Mouse (Mus musculus) kidney, embryonic 16.5 days (tissue): ENCODE measurements at regions not wholly inside any gene's neighbourhood (a gene's known extent, or its start where the extent isn't known, plus 50 kb on each side); places are given as distances from the start of the nearest gene placed in this dataset.
A peak's percentile ranks its signal among the peaks of the same experiment; 100 is the strongest.

Experiments used
- ATAC-seq: fragments of 200-750 bp; cut with Nextera tagmentation; 2 replicates; pipeline ENCODE4 v1.8.0; 2017; ENCODE audit warnings: moderate TSS enrichment; ENCODE audit not compliant: low FRiP score, low TSS enrichment
- H3K27ac ChIP-seq: fragments of 300-500 bp; sonication (generic); 2 replicates; pipeline ENCODE4 v1.5.1; 2014; ENCODE audit warnings: low read length
- H3K27me3 ChIP-seq: fragments of 300-500 bp; sonication (generic); 2 replicates; pipeline ENCODE4 v1.6.1; 2014; ENCODE audit warnings: low read length, control low read depth, mixed read lengths; ENCODE audit not compliant: insufficient read depth
- H3K36me3 ChIP-seq: fragments of 300-500 bp; sonication (generic); 2 replicates; pipeline ENCODE4 v1.6.1; 2014; ENCODE audit warnings: low read length, control low read depth, mixed read lengths; ENCODE audit not compliant: insufficient read depth
- H3K4me1 ChIP-seq: fragments of 300-500 bp; sonication (generic); 2 replicates; pipeline ENCODE4 v1.6.1; 2014; ENCODE audit warnings: low read length, control low read depth, mixed read lengths; ENCODE audit not compliant: insufficient read depth
- H3K4me2 ChIP-seq: fragments of 300-500 bp; sonication (generic); replicated peaks from 2 replicates; pipeline ENCODE4 v1.6.1; 2014; ENCODE audit warnings: low read depth, low read length
- H3K4me3 ChIP-seq: fragments of 300-500 bp; sonication (generic); 2 replicates; pipeline ENCODE4 v1.5.1; 2014; ENCODE audit warnings: mild to moderate bottlenecking, low read length
- H3K9ac ChIP-seq: fragments of 300-500 bp; sonication (generic); replicated peaks from 2 replicates; pipeline ENCODE4 v1.6.1; 2014; ENCODE audit warnings: low read length
- H3K9me3 ChIP-seq: fragments of 300-500 bp; sonication (generic); 2 replicates; pipeline ENCODE4 v1.6.1; 2016; ENCODE audit warnings: low read length, control low read depth
- WGBS: fragments of 180-500 bp; shearing (Covaris S2); extraction: QIAGEN DNeasy Blood & Tissue Kit; methylation state at CpG from one replicate; pipeline ENCODE4 v1.1.7; 2014; 5-methylcytosine and 5-hydroxymethylcytosine counted together

DNA sequence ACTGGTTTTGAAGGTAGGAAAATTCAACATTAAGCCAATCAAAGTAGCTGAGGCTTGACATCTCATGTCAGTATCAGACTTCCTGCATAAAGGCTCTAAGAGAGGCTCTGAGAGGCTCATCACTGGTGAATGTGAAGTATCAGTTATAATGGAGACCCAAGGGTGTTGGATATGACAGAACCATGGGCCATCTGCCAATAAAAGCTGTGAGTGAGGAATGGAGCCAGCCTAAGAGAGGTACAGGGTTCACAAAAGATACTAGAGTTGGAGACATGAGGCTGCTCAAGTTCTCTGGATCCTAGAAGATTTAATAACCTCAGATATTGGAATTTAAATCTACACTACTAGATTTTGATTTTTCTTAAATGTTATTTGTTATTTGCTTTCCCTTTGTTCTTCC, 440.1 kb upstream of the BC052040 start:
- Histone ChIP-seq H3K4me2 (no peak overlapping the region), H3K36me3 (no peaks in the 10 kb centered on the region)
- no peak for ATAC-seq

DNA sequence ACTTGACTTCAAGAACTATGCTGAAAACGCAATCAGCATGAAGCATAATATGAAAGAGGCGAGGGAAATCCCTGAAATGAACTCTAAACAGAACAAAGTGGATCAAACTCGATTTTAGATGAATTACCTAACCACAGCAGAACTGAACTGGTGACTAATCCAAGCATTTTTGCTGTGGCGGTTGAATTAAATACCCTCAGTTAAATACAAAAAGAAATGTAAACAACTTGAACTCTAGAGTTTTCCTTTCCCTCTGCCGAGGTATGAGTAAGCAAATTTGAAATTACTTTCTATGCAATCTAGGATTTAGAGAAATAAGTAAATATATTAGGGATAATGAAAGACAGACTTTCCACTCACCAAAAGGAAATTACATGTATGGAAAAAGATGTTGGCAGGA, 409.4 kb upstream of the BC052040 start:
- Histone ChIP-seq H3K4me3 (no peak overlapping the region), H3K9me3 (no peaks in the 10 kb centered on the region), H3K27me3 (no peaks in the 10 kb centered on the region), H3K27ac (no peak overlapping the region), H3K4me1 (no peaks in the 10 kb centered on the region), H3K36me3 (no peaks in the 10 kb centered on the region), H3K4me2 (no peak overlapping the region), H3K9ac (no peak overlapping the region)
- ATAC-seq = no peak
- 83% methylated on average over 5 of the region's 5 CpGs for WGBS

More for the DNA sequence above, 440.1 kb upstream of the BC052040 start:
- no peak overlapping the region for H3K9ac ChIP-seq
- H3K4me3 ChIP-seq = no peak overlapping the region
- H3K27me3 ChIP-seq = no peaks in the 10 kb centered on the region
- H3K9me3 ChIP-seq = no peaks in the 10 kb centered on the region
- H3K27ac ChIP-seq = no peak overlapping the region
- no peaks in the 10 kb centered on the region for H3K4me1 ChIP-seq

DNA sequence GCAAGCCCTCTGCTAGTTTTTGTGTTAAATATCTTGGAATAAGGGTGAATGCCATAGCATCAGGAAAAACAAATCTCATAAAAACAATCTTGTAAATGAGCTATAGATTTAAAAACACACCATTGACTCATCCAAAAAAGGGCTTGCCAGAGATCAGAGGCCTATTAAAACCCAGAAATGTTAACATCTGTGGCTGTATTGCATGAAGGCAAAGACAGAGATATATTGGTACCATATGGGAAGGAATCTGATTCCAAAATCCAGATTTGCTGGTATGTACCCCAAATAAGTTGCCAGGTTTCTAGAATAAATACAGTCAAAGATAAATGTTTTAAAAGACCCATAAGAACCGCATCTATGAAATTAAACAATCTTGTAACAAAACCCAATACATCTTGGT, 404.4 kb upstream of the BC052040 start:
- no peak overlapping the region for H3K9ac ChIP-seq
- H3K27me3 ChIP-seq = no peaks in the 10 kb centered on the region
- no peak for ATAC-seq
- H3K9me3 ChIP-seq = no peaks in the 10 kb centered on the region
- H3K4me3 ChIP-seq = no peak overlapping the region
- no peak overlapping the region for H3K4me2 ChIP-seq
- WGBS = 96% methylated on average over 1 of the region's 1 CpGs
- H3K4me1 ChIP-seq = no peaks in the 10 kb centered on the region
- no peaks in the 10 kb centered on the region for H3K36me3 ChIP-seq
- no peak overlapping the region for H3K27ac ChIP-seq

DNA sequence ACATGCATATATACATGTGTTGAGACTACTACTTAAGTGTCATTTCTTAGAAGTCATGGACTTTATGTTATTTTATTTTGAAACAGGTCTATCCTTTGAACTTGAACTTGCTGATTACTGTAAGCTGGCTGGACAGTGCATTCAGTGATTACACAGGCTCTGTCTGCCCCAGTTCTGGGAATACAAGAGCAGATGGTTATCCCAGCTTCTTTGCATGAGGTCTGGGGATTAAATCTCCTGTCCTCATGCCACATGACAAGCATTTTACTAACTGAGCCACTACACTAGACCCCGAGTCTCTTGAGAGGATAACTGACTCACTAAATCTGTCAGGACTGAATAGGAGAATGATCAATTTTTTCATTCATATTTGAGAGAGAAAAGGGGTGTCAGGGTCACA, 403.6 kb upstream of the BC052040 start:
- Histone ChIP-seq H3K27ac (no peak overlapping the region), H3K27me3 (no peaks in the 10 kb centered on the region), H3K4me3 (no peak overlapping the region), H3K36me3 (no peaks in the 10 kb centered on the region), H3K9ac (no peak overlapping the region), H3K9me3 (no peaks in the 10 kb centered on the region), H3K4me2 (no peak overlapping the region), H3K4me1 (no peaks in the 10 kb centered on the region)
- WGBS = 82% methylated on average over 1 of the region's 1 CpGs
- no peak for ATAC-seq

DNA sequence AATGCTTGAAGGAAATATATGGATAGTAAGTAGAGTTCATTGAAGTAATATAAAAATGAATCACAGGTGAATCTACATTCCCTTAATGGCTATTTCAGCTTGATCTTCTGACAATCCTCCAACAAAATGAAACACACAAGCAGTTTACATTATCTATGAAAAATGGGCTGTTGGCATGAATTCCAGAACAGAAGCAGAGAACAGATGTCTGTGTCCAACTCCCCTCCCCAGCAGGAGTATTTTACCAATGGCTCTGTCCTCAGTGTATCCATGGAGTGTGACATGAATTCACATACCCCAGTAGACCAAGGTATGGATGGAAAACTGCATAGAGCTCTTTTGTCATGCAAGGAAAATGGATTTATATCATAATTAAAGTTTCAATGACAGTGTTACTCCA, 370.3 kb upstream of the BC052040 start:
- Histone ChIP-seq H3K4me2 (no peak overlapping the region), H3K4me3 (no peak overlapping the region), H3K27ac (no peak overlapping the region), H3K9ac (no peak overlapping the region), H3K36me3 (no peaks in the 10 kb centered on the region), H3K27me3 (no peaks in the 10 kb centered on the region), H3K4me1 (peaks cover 11% of the 10 kb centered on the region), H3K9me3 (no peaks in the 10 kb centered on the region)
- no peak for ATAC-seq

DNA sequence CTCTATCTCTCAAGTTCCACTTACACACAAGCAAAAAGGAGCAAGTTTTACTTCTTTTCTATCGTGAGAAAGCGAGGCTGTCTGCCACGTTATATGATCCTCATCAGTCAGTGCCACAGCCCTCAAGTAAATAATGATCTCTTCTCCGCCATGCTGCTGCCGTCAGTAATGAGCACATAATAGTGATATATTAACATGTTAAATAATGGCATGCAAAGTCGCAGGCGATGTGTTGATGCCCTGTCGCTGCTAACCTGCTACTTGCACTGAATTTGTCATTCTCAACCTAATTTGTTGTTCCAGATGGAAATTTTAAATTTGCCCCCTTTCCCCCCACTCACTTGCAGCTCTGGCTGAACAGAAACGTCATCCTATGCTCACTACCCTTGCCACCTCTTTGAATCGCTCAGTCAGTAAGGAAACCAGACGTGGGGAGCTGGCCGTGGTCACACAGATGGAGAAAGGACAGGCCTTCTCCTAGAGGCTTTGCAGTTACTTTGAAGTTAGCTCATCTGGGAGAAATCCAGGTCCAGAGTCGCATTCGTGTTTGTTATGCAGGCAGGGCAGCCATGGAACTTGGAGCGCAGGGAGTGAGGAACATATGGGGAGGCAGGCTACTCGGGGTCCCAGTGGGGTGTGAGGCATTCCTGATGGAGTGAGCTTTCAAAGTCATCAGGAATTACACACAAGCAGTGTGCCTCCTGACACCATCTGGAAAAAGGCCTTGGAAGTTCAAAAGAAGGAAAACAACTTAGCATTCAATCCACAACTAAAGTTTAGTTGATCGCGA, 368.1 kb upstream of the BC052040 start:
- WGBS = 20% methylated on average over 18 of the region's 18 CpGs
- H3K36me3 ChIP-seq = no peaks in the 10 kb centered on the region
- peak overlapping the region; percentile 8 for H3K4me3 ChIP-seq
- peaks cover 11% of the 10 kb centered on the region for H3K4me1 ChIP-seq
- H3K27me3 ChIP-seq = no peaks in the 10 kb centered on the region
- H3K9me3 ChIP-seq = no peaks in the 10 kb centered on the region
- H3K27ac ChIP-seq = 0 out of 2 replicates have a peak overlapping the region, but pooled peaks have one; percentile 4
- ATAC-seq = peak; percentile 46; the same call in 1 of the 2 replicates
- peak overlapping the region; percentile 45 for H3K4me2 ChIP-seq
- H3K9ac ChIP-seq = no peak overlapping the region

DNA sequence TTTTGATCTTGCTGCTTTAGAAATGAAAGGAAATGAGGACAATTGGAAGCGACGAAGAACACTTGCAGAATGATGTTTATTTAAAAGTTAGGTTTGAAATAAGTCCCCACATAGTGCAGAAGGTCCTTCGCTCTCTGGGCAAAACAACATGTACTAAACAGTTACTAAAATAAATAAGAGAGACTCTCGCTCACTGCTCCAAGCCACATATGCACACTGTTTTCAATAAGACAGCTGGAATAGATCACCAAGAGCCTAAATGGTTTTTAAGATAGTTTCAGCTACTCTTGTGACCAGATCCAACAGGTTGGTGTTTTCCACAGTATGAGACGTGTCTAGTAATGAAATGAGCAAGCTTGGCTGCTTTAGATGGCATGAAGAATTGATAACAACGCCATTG, 367.2 kb upstream of the BC052040 start:
- no peaks in the 10 kb centered on the region for H3K9me3 ChIP-seq
- H3K27ac ChIP-seq = no peak overlapping the region; the same call in 1 of the 2 replicates
- no peak overlapping the region for H3K4me2 ChIP-seq
- H3K4me1 ChIP-seq = peaks cover 11% of the 10 kb centered on the region
- no peaks in the 10 kb centered on the region for H3K36me3 ChIP-seq
- no peak overlapping the region for H3K9ac ChIP-seq
- H3K4me3 ChIP-seq = no peak overlapping the region
- no peaks in the 10 kb centered on the region for H3K27me3 ChIP-seq
- no peak for ATAC-seq
- WGBS = 59% methylated on average over 6 of the region's 6 CpGs

DNA sequence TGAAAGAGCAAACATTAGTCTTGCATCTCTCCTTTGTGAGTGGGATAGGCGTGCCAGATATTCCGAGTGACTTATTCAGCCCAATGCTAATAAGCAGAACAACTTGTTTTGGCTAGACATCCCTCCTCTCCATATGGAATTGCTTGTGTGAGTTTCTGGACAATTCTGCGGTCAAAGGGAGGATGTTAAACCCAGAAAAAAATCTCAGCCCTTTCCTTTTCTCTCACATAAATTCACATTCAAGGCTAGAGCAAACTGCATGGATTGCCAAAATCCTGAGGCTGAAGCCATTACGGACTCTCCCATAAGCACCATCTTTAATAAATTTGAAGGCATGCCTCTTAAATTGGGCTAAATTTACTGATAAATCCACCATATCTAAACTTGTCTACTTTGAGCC, 351.5 kb upstream of the BC052040 start:
- no peak for ATAC-seq
- no peak overlapping the region for H3K27ac ChIP-seq
- no peak overlapping the region for H3K9ac ChIP-seq
- no peaks in the 10 kb centered on the region for H3K9me3 ChIP-seq
- 82% methylated on average over 4 of the region's 4 CpGs for WGBS
- no peaks in the 10 kb centered on the region for H3K36me3 ChIP-seq
- H3K4me2 ChIP-seq = no peak overlapping the region
- H3K4me1 ChIP-seq = no peaks in the 10 kb centered on the region
- H3K27me3 ChIP-seq = no peaks in the 10 kb centered on the region
- no peak overlapping the region for H3K4me3 ChIP-seq

DNA sequence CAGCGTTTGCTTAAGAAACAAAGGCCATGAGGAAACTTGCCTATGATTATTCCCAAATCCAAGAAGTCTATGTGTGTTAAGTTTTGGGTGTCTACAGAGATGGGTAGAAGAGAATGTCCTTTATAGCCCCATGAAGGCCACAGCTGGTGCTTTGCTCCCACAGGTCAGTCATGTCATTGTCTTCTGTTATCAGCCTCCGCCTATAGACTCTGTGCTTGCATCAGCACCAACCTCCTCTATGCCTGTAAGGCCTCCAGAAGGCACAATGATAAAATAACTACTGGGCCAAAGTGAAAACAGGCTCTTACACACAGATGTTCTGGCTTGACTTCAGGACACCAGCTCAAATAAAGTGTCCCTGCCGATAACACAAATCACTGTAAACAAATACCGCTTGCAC, 333.8 kb upstream of the BC052040 start:
- H3K27me3 ChIP-seq = no peaks in the 10 kb centered on the region
- no peaks in the 10 kb centered on the region for H3K36me3 ChIP-seq
- peaks cover 11% of the 10 kb centered on the region; the same call in 1 of the 2 replicates for H3K4me1 ChIP-seq
- no peak overlapping the region for H3K4me3 ChIP-seq
- no peak for ATAC-seq
- H3K9ac ChIP-seq = no peak overlapping the region
- H3K9me3 ChIP-seq = no peaks in the 10 kb centered on the region
- WGBS = 73% methylated on average over 4 of the region's 4 CpGs
- H3K4me2 ChIP-seq = no peak overlapping the region
- no peak overlapping the region for H3K27ac ChIP-seq

DNA sequence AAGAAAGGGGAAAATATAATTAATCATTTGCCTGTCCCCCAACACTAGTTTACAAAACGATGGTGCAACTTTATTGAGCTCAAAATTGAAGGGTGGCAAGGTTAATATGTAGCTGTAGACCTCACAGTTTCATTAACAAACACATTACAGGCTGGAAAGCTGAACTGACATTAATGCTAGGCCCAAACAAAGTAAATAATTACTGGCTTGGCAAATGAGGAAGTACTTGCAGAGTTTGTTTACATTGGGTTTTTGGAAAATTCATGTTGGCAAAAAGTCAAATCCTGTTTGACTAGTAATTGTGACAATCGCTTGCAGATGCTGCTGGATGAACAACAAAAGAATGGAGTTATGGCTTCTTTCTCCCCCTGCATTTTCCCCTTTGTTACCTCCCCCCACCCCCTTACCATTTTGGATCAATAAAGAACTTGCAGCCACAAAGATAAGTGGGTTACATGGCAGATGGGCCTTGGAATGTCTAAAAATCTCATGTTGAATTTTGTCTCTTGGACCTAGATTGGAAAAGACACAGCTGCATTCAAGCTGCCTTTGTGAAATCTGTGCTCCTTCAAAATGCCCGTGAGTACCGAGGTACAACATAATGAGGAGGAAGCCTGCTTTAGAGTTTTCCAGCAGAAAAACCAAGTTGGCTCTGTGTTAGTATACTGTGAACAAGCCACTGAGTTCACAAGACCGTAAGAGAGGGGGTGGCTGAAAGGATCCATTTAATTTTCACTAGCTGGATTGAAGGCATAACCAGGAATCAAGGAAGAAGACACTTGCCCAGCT, 331.3 kb upstream of the BC052040 start:
- WGBS = 48% methylated on average over 5 of the region's 5 CpGs
- ATAC-seq = peak; percentile 89
- Histone ChIP-seq H3K4me2 (no peak overlapping the region), H3K4me1 (peaks cover 11% of the 10 kb centered on the region; the same call in 1 of the 2 replicates), H3K4me3 (no peak overlapping the region), H3K9ac (no peak overlapping the region), H3K36me3 (no peaks in the 10 kb centered on the region), H3K27me3 (no peaks in the 10 kb centered on the region), H3K9me3 (no peaks in the 10 kb centered on the region), H3K27ac (peak overlapping the region; percentile 70)
